Mouse (Mus musculus): ENCODE results near the gene Arrb1. TPM values are rescaled to one million over a fixed set of nuclear protein-coding genes. Genes with fewer than 3 reads are reported as not detected.
A peak's percentile ranks its signal among the peaks of the same experiment; 100 is the strongest.

Gene Arrb1
- polyA plus RNA-seq, 1 experiment from 2014 or later = 7.2 TPM

- no peaks in the 10 kb centered on the region for H3K27me3 ChIP-seq
- ATAC-seq (ENCODE audit: insufficient number of reproducible peaks, low FRiP score, low TSS enrichment, low read depth) = no peak
- 27% methylated on average over 4 of the region's 4 CpGs for WGBS
- no peaks in the 10 kb centered on the region for H3K36me3 ChIP-seq
- H3K4me3 ChIP-seq (replicated peaks) = no peak overlapping the region
- peak overlapping the region; percentile 65 for H3K27ac ChIP-seq (replicated peaks)
- H3K4me2 ChIP-seq (replicated peaks) = no peak overlapping the region
- H3K9ac ChIP-seq = no peak overlapping the region
- no peaks in the 10 kb centered on the region for H3K9me3 ChIP-seq (replicated peaks)
- H3K4me1 ChIP-seq = peaks cover 33% of the 10 kb centered on the region
Observed at GRCm38 (mm10) chr7:99553885-99554269, 18.6 kb downstream of the Arrb1 start.

GRCm38 (mm10) chr7:99555862-99556261 lies 20.6 kb downstream of the Arrb1 start:
- Histone ChIP-seq H3K9me3 (replicated peaks) (no peaks in the 10 kb centered on the region), H3K9ac (no peak overlapping the region), H3K4me3 (replicated peaks) (no peak overlapping the region), H3K36me3 (no peaks in the 10 kb centered on the region), H3K4me1 (peaks cover 33% of the 10 kb centered on the region), H3K4me2 (replicated peaks) (no peak overlapping the region), H3K27me3 (no peaks in the 10 kb centered on the region), H3K27ac (replicated peaks) (no peak overlapping the region)
- ATAC-seq (ENCODE audit: insufficient number of reproducible peaks, low FRiP score, low TSS enrichment, low read depth) = no peak
- 17% methylated on average over 6 of the region's 6 CpGs for WGBS

- Histone ChIP-seq H3K36me3 (no peaks in the 10 kb centered on the region), H3K9ac (no peak overlapping the region), H3K9me3 (replicated peaks) (no peaks in the 10 kb centered on the region), H3K4me2 (replicated peaks) (no peak overlapping the region), H3K27me3 (no peaks in the 10 kb centered on the region), H3K4me1 (peaks cover 31% of the 10 kb centered on the region), H3K27ac (replicated peaks) (no peak overlapping the region), H3K4me3 (replicated peaks) (no peak overlapping the region)
- WGBS = 34% methylated on average over 11 of the region's 11 CpGs
- no peak for ATAC-seq (ENCODE audit: insufficient number of reproducible peaks, low FRiP score, low TSS enrichment, low read depth)
Observed at GRCm38 (mm10) chr7:99559091-99559490, 23.8 kb downstream of the Arrb1 start.

GRCm38 (mm10) chr7:99562478-99562877 lies 27.2 kb downstream of the Arrb1 start:
- no peak for ATAC-seq (ENCODE audit: insufficient number of reproducible peaks, low FRiP score, low TSS enrichment, low read depth)
- Histone ChIP-seq H3K4me3 (replicated peaks) (no peak overlapping the region), H3K36me3 (no peaks in the 10 kb centered on the region), H3K9ac (no peak overlapping the region), H3K4me1 (peaks cover 29% of the 10 kb centered on the region), H3K27me3 (no peaks in the 10 kb centered on the region), H3K9me3 (replicated peaks) (no peaks in the 10 kb centered on the region), H3K4me2 (replicated peaks) (no peak overlapping the region), H3K27ac (replicated peaks) (no peak overlapping the region)
- 19% methylated on average over 5 of the region's 5 CpGs for WGBS

- no peaks in the 10 kb centered on the region for H3K36me3 ChIP-seq
- peaks cover 29% of the 10 kb centered on the region for H3K4me1 ChIP-seq
- no peak for ATAC-seq (ENCODE audit: insufficient number of reproducible peaks, low FRiP score, low TSS enrichment, low read depth)
- no peaks in the 10 kb centered on the region for H3K27me3 ChIP-seq
- no peaks in the 10 kb centered on the region for H3K9me3 ChIP-seq (replicated peaks)
- no peak overlapping the region for H3K27ac ChIP-seq (replicated peaks)
- no peak overlapping the region for H3K4me3 ChIP-seq (replicated peaks)
- H3K4me2 ChIP-seq (replicated peaks) = no peak overlapping the region
- no peak overlapping the region for H3K9ac ChIP-seq
- WGBS = 56% methylated on average over 7 of the region's 7 CpGs
Observed at GRCm38 (mm10) chr7:99563224-99563623, 28.0 kb downstream of the Arrb1 start.

- Histone ChIP-seq H3K27me3 (no peaks in the 10 kb centered on the region), H3K36me3 (no peaks in the 10 kb centered on the region), H3K9me3 (replicated peaks) (no peaks in the 10 kb centered on the region), H3K4me1 (peaks cover 36% of the 10 kb centered on the region), H3K4me2 (replicated peaks) (no peak overlapping the region), H3K9ac (no peak overlapping the region), H3K4me3 (replicated peaks) (no peak overlapping the region), H3K27ac (replicated peaks) (no peak overlapping the region)
- 48% methylated on average over 8 of the region's 8 CpGs for WGBS
- no peak for ATAC-seq (ENCODE audit: insufficient number of reproducible peaks, low FRiP score, low TSS enrichment, low read depth)
Observed at GRCm38 (mm10) chr7:99565325-99565881, 30.1 kb downstream of the Arrb1 start.

GRCm38 (mm10) chr7:99570680-99571079 lies 35.4 kb downstream of the Arrb1 start:
- H3K9ac ChIP-seq = no peak overlapping the region
- no peak overlapping the region for H3K4me2 ChIP-seq (replicated peaks)
- no peaks in the 10 kb centered on the region for H3K9me3 ChIP-seq (replicated peaks)
- no peaks in the 10 kb centered on the region for H3K36me3 ChIP-seq
- H3K27me3 ChIP-seq = no peaks in the 10 kb centered on the region
- WGBS = 36% methylated on average over 5 of the region's 5 CpGs
- H3K4me1 ChIP-seq = peaks cover 24% of the 10 kb centered on the region; the same call in 1 of the 2 replicates
- H3K4me3 ChIP-seq (replicated peaks) = no peak overlapping the region
- no peak overlapping the region for H3K27ac ChIP-seq (replicated peaks)
- no peak for ATAC-seq (ENCODE audit: insufficient number of reproducible peaks, low FRiP score, low TSS enrichment, low read depth)

- Histone ChIP-seq H3K27ac (replicated peaks) (no peak overlapping the region), H3K27me3 (no peaks in the 10 kb centered on the region), H3K4me3 (replicated peaks) (no peak overlapping the region), H3K9ac (no peak overlapping the region), H3K4me1 (peaks cover 24% of the 10 kb centered on the region; the same call in 1 of the 2 replicates), H3K4me2 (replicated peaks) (no peak overlapping the region), H3K9me3 (replicated peaks) (no peaks in the 10 kb centered on the region), H3K36me3 (no peaks in the 10 kb centered on the region)
- peak; percentile 46 for ATAC-seq (ENCODE audit: insufficient number of reproducible peaks, low FRiP score, low TSS enrichment, low read depth)
- 27% methylated on average over 10 of the region's 10 CpGs for WGBS
Observed at GRCm38 (mm10) chr7:99572931-99573330, 37.7 kb downstream of the Arrb1 start.

- no peak for ATAC-seq (ENCODE audit: insufficient number of reproducible peaks, low FRiP score, low TSS enrichment, low read depth)
- H3K9ac ChIP-seq = no peak overlapping the region
- peaks cover 24% of the 10 kb centered on the region; the same call in 1 of the 2 replicates for H3K4me1 ChIP-seq
- no peaks in the 10 kb centered on the region for H3K27me3 ChIP-seq
- H3K4me2 ChIP-seq (replicated peaks) = no peak overlapping the region
- no peaks in the 10 kb centered on the region for H3K36me3 ChIP-seq
- 67% methylated on average over 4 of the region's 4 CpGs for WGBS
- no peak overlapping the region for H3K4me3 ChIP-seq (replicated peaks)
- no peaks in the 10 kb centered on the region for H3K9me3 ChIP-seq (replicated peaks)
- H3K27ac ChIP-seq (replicated peaks) = no peak overlapping the region
Observed at GRCm38 (mm10) chr7:99573351-99573750, 38.1 kb downstream of the Arrb1 start.

- Histone ChIP-seq H3K36me3 (no peaks in the 10 kb centered on the region), H3K9ac (no peak overlapping the region), H3K4me3 (replicated peaks) (no peak overlapping the region), H3K27me3 (no peaks in the 10 kb centered on the region; the same call in 1 of the 2 replicates), H3K27ac (replicated peaks) (no peak overlapping the region), H3K9me3 (replicated peaks) (no peaks in the 10 kb centered on the region), H3K4me2 (replicated peaks) (no peak overlapping the region), H3K4me1 (peaks cover 10% of the 10 kb centered on the region; the same call in 1 of the 2 replicates)
- ATAC-seq (ENCODE audit: insufficient number of reproducible peaks, low FRiP score, low TSS enrichment, low read depth) = no peak
- WGBS = 72% methylated on average over 3 of the region's 3 CpGs
Observed at GRCm38 (mm10) chr7:99578246-99578645, 43.0 kb downstream of the Arrb1 start.

- H3K27ac ChIP-seq (replicated peaks) = no peak overlapping the region
- H3K4me1 ChIP-seq = 0 out of 2 replicates have a peak, but pooled peaks cover 7% of the 10 kb centered on the region
- no peak overlapping the region for H3K9ac ChIP-seq
- no peaks in the 10 kb centered on the region for H3K36me3 ChIP-seq
- H3K9me3 ChIP-seq (replicated peaks) = no peaks in the 10 kb centered on the region
- WGBS = 13% methylated on average over 16 of the region's 16 CpGs
- H3K27me3 ChIP-seq = no peaks in the 10 kb centered on the region; the same call in 1 of the 2 replicates
- no peak for ATAC-seq (ENCODE audit: insufficient number of reproducible peaks, low FRiP score, low TSS enrichment, low read depth)
- H3K4me3 ChIP-seq (replicated peaks) = 0 out of 2 replicates have a peak overlapping the region, but pooled peaks have one; percentile 8
- H3K4me2 ChIP-seq (replicated peaks) = peak overlapping the region; percentile 19; the same call in 1 of the 2 replicates
Observed at GRCm38 (mm10) chr7:99579491-99580190, 44.4 kb downstream of the Arrb1 start.

Data from embryonic facial prominence, embryonic 15.5 days (tissue).